Mouse (Mus musculus) hindbrain, postnatal 0 days (tissue): ENCODE measurements around the gene Gm10663. TPM values are rescaled to one million over a fixed set of nuclear protein-coding genes. Genes with fewer than 3 reads are reported as not detected.

Source experiments
- ATAC-seq: fragments of 200-750 bp; cut with Nextera tagmentation; 2 replicates; pipeline ENCODE4 v1.8.0; 2017; ENCODE audit warnings: mild to moderate bottlenecking, moderate TSS enrichment, moderate library complexity
- DNase-seq: peaks from one replicate; pipeline ENCODE4 v3.0.0-alpha.2; 2015; ENCODE audit warnings: low spot score
- H3K27ac ChIP-seq: fragments of 300-500 bp; sonication (generic); 2 replicates; pipeline ENCODE4 v1.5.1; 2014; ENCODE audit warnings: mild to moderate bottlenecking
- H3K27me3 ChIP-seq: fragments of 300-500 bp; sonication (generic); 2 replicates; pipeline ENCODE4 v1.6.1; 2014; ENCODE audit warnings: low read length, mixed read lengths; ENCODE audit not compliant: insufficient read depth
- H3K36me3 ChIP-seq: fragments of 300-500 bp; sonication (generic); 2 replicates; pipeline ENCODE4 v1.6.1; 2014; ENCODE audit warnings: low read length, mixed read lengths; ENCODE audit not compliant: insufficient read depth
- H3K4me1 ChIP-seq: fragments of 300-500 bp; sonication (generic); 2 replicates; pipeline ENCODE4 v1.6.1; 2014; ENCODE audit warnings: antibody characterized with exemption, low read length, mixed read lengths; ENCODE audit not compliant: insufficient read depth
- H3K4me2 ChIP-seq: fragments of 300-500 bp; sonication (generic); 2 replicates; pipeline ENCODE4 v1.6.1; 2014; ENCODE audit warnings: low read depth, mild to moderate bottlenecking, low read length, moderate library complexity, mixed read lengths
- H3K4me3 ChIP-seq: fragments of 300-500 bp; sonication (generic); 2 replicates; pipeline ENCODE4 v1.5.1; 2014; ENCODE audit warnings: low read length
- H3K9ac ChIP-seq: fragments of 300-500 bp; sonication (generic); replicated peaks from 2 replicates; pipeline ENCODE4 v1.6.1; 2014; ENCODE audit warnings: mild to moderate bottlenecking, low read length, moderate library complexity, mixed read lengths
- H3K9me3 ChIP-seq: fragments of 300-500 bp; sonication (generic); 2 replicates; pipeline ENCODE4 v1.6.1; 2016; ENCODE audit warnings: low read length, mixed read lengths
- CTCF ChIP-seq: IDR thresholded peaks from 2 replicates; pipeline ENCODE4 v1.5.1; 2016; ENCODE audit warnings: antibody characterized with exemption, control low read depth, low read depth
- WGBS: fragments of 180-500 bp; shearing (Covaris S2); extraction: QIAGEN DNeasy Blood & Tissue Kit; methylation state at CpG from one replicate; pipeline ENCODE4 v1.1.7; 2014; 5-methylcytosine and 5-hydroxymethylcytosine counted together
- polyA plus RNA-seq: library from polyadenylated mRNA; unstranded; fragments of >200 nt; fragmentation: Nextera tagmentation; extraction: Ambion mirVana; gene quantifications from 2 replicates; pipeline ENCODE4 v1.2.1, GENCODE M21; 2015
- total RNA-seq: library from RNA; depleted of rRNA; stranded (reverse); fragments of >200 nt; gene quantifications from 2 replicates; pipeline ENCODE4 v1.2.3, GENCODE M21; 2014; rRNA removed

Gm10663 gene
- total RNA-seq: not detected in 2 replicates
- polyA plus RNA-seq: not detected in 2 replicates

- WGBS: 93% methylated on average over 2 of the region's 2 CpGs
- Histone ChIP-seq H3K9ac (no peak within 1 kb of the TSS), H3K36me3 (no peaks in the 10 kb centered on the region), H3K27me3 (no peaks in the 10 kb centered on the region), H3K4me2 (no peak within 1 kb of the TSS), H3K9me3 (no peaks in the 10 kb centered on the region), H3K4me1 (no peaks in the 10 kb centered on the region), H3K4me3 (no peak within 1 kb of the TSS), H3K27ac (no peak within 1 kb of the TSS)
- no peak for ATAC-seq
- TF ChIP-seq CTCF: no peak
- no peak for DNase-seq
Observed at GRCm38 (mm10) chr8:65074733-65075132, at the start of gene Gm10663. Gene Gm10663 (plus strand): TSS chr8:65075033.

GRCm38 (mm10) chr8:65028959-65029686 lies 45.7 kb upstream of the Gm10663 start:
- no peak overlapping the region for H3K4me2 ChIP-seq
- DNase-seq: no peak
- no peak for ATAC-seq
- H3K4me1 ChIP-seq: no peaks in the 10 kb centered on the region
- no peaks in the 10 kb centered on the region for H3K9me3 ChIP-seq
- no peak overlapping the region for H3K27ac ChIP-seq
- no peak overlapping the region for H3K9ac ChIP-seq
- no peaks in the 10 kb centered on the region for H3K27me3 ChIP-seq
- 88% methylated on average over 12 of the region's 12 CpGs for WGBS
- no peak for TF ChIP-seq CTCF
- H3K4me3 ChIP-seq: no peak overlapping the region
- no peaks in the 10 kb centered on the region for H3K36me3 ChIP-seq

GRCm38 (mm10) chr8:65029776-65030175 lies 45.1 kb upstream of the Gm10663 start:
- H3K36me3 ChIP-seq: no peaks in the 10 kb centered on the region
- TF ChIP-seq CTCF: no peak
- H3K9me3 ChIP-seq: no peaks in the 10 kb centered on the region
- no peak for ATAC-seq
- no peak overlapping the region for H3K27ac ChIP-seq
- no peak overlapping the region for H3K9ac ChIP-seq
- H3K4me2 ChIP-seq: no peak overlapping the region
- no peaks in the 10 kb centered on the region for H3K4me1 ChIP-seq
- DNase-seq: no peak
- H3K27me3 ChIP-seq: no peaks in the 10 kb centered on the region
- no peak overlapping the region for H3K4me3 ChIP-seq
- 88% methylated on average over 4 of the region's 4 CpGs for WGBS

- Histone ChIP-seq H3K4me3 (no peak overlapping the region), H3K9ac (no peak overlapping the region), H3K4me1 (no peaks in the 10 kb centered on the region; the same call in 1 of the 2 replicates), H3K27ac (no peak overlapping the region), H3K9me3 (no peaks in the 10 kb centered on the region), H3K27me3 (no peaks in the 10 kb centered on the region), H3K36me3 (no peaks in the 10 kb centered on the region), H3K4me2 (no peak overlapping the region)
- TF ChIP-seq CTCF: no peak
- WGBS: 80% methylated on average over 4 of the region's 4 CpGs
- DNase-seq: no peak
- no peak for ATAC-seq
Observed at GRCm38 (mm10) chr8:65030735-65031485, 43.9 kb upstream of the Gm10663 start.

- no peak overlapping the region for H3K4me2 ChIP-seq
- H3K4me3 ChIP-seq: no peak overlapping the region
- H3K9me3 ChIP-seq: no peaks in the 10 kb centered on the region
- H3K4me1 ChIP-seq: no peaks in the 10 kb centered on the region; the same call in 1 of the 2 replicates
- no peak overlapping the region for H3K9ac ChIP-seq
- H3K27me3 ChIP-seq: no peaks in the 10 kb centered on the region
- ATAC-seq (no peak), DNase-seq (no peak)
- TF ChIP-seq CTCF: no peak
- whole genome bisulfite sequencing: 100% methylated on average over 1 of the region's 1 CpGs
- H3K36me3 ChIP-seq: no peaks in the 10 kb centered on the region
- H3K27ac ChIP-seq: no peak overlapping the region
Observed at GRCm38 (mm10) chr8:65032107-65032506, 42.7 kb upstream of the Gm10663 start.

- 85% methylated on average over 13 of the region's 13 CpGs for WGBS
- no peaks in the 10 kb centered on the region for H3K36me3 ChIP-seq
- no peak overlapping the region for H3K4me3 ChIP-seq
- H3K27me3 ChIP-seq: no peaks in the 10 kb centered on the region
- ATAC-seq (no peak), DNase-seq (no peak)
- no peak overlapping the region for H3K4me2 ChIP-seq
- no peak overlapping the region for H3K9ac ChIP-seq
- H3K27ac ChIP-seq: no peak overlapping the region
- H3K4me1 ChIP-seq: no peaks in the 10 kb centered on the region; the same call in 1 of the 2 replicates
- H3K9me3 ChIP-seq: no peaks in the 10 kb centered on the region
- no peak for TF ChIP-seq CTCF
Observed at GRCm38 (mm10) chr8:65033056-65033455, 41.8 kb upstream of the Gm10663 start.
